Mouse (Mus musculus) ES-Bruce4 (cell line): ENCODE measurements around the gene Tmem106a. TPM values are rescaled to one million over a fixed set of nuclear protein-coding genes. Genes with fewer than 3 reads are reported as not detected.

Experiments
- H3K27ac ChIP-seq: 2 replicates; pipeline ENCODE4 v1.5.1; 2012; ENCODE audit warnings: low read length, inconsistent platforms; ENCODE audit not compliant: insufficient read depth
- H3K27me3 ChIP-seq: 2 replicates; pipeline ENCODE4 v1.6.1; 2012; ENCODE audit warnings: mild to moderate bottlenecking, low read length, inconsistent platforms; ENCODE audit not compliant: control insufficient read depth, poor library complexity, insufficient read depth, severe bottlenecking
- H3K36me3 ChIP-seq: 2 replicates; pipeline ENCODE4 v1.6.1; 2012; ENCODE audit warnings: inconsistent platforms, mild to moderate bottlenecking, low read length, moderate library complexity; ENCODE audit not compliant: control insufficient read depth, poor library complexity, insufficient read depth, severe bottlenecking
- H3K4me1 ChIP-seq: one replicate; pipeline ENCODE4 v1.8.1; 2011; ENCODE audit warnings: low read length; ENCODE audit not compliant: control insufficient read depth, insufficient read depth
- H3K4me3 ChIP-seq: 2 replicates; pipeline ENCODE4 v1.5.1; 2011; ENCODE audit warnings: low read depth, mild to moderate bottlenecking, low read length
- H3K9ac ChIP-seq: 2 replicates; pipeline ENCODE4 v1.6.1; 2012; ENCODE audit warnings: low read depth, mild to moderate bottlenecking, inconsistent platforms; ENCODE audit not compliant: poor library complexity, severe bottlenecking
- H3K9me3 ChIP-seq: replicated peaks from 2 replicates; pipeline ENCODE4 v1.6.1; 2012; ENCODE audit warnings: mild to moderate bottlenecking, low read length, inconsistent platforms; ENCODE audit not compliant: control insufficient read depth, poor library complexity, insufficient read depth, severe bottlenecking
- CTCF ChIP-seq: IDR thresholded peaks from one replicate; pipeline ENCODE4 v1.8.1; 2011; ENCODE audit warnings: low read depth, low read length
- EP300 ChIP-seq: IDR thresholded peaks from 2 replicates; pipeline ENCODE4 v1.6.1; 2011; ENCODE audit warnings: low read depth, low read length; ENCODE audit not compliant: insufficient read depth
- POLR2A ChIP-seq: IDR thresholded peaks from one replicate; pipeline ENCODE4 v1.8.1; 2011; ENCODE audit warnings: low read length; ENCODE audit not compliant: insufficient read depth
- polyA plus RNA-seq: library from polyadenylated mRNA; stranded (reverse); fragments of >200 nt; gene quantifications from 2 replicates; pipeline ENCODE4 v1.2.4, GENCODE M21; 2011; ENCODE audit warnings: low read depth; ENCODE audit not compliant: missing spikeins, insufficient read depth, insufficient read length

Gene Tmem106a
- polyA plus RNA-seq, 1 experiment = 5.8 TPM

- TF ChIP-seq POLR2A (no peak), EP300 (no peak), CTCF (no peak)
- no peak overlapping the region for H3K9ac ChIP-seq
- H3K27me3 ChIP-seq = no peaks in the 10 kb centered on the region
- peaks cover 3% of the 10 kb centered on the region for H3K4me1 ChIP-seq
- H3K27ac ChIP-seq = 0 out of 2 replicates have a peak overlapping the region, but pooled peaks have one; percentile 21
- H3K9me3 ChIP-seq = no peaks in the 10 kb centered on the region
- H3K4me3 ChIP-seq = no peak overlapping the region
- H3K36me3 ChIP-seq = no peaks in the 10 kb centered on the region
Observed at GRCm38 (mm10) chr11:101588868-101589267, 6.8 kb downstream of the Tmem106a start.

GRCm38 (mm10) chr11:101589444-101589843 is 7.4 kb downstream of the Tmem106a start:
- H3K27me3 ChIP-seq = no peaks in the 10 kb centered on the region
- H3K9me3 ChIP-seq = no peaks in the 10 kb centered on the region
- TF ChIP-seq EP300 (no peak), CTCF (peak; percentile 72), POLR2A (no peak)
- H3K36me3 ChIP-seq = no peaks in the 10 kb centered on the region
- peaks cover 3% of the 10 kb centered on the region for H3K4me1 ChIP-seq
- peak overlapping the region; percentile 1; the same call in 1 of the 2 replicates for H3K9ac ChIP-seq
- H3K27ac ChIP-seq = peak overlapping the region; percentile 21
- H3K4me3 ChIP-seq = no peak overlapping the region

GRCm38 (mm10) chr11:101589989-101590624 is 8.1 kb downstream of the Tmem106a start:
- H3K27ac ChIP-seq = peak overlapping the region; percentile 27
- no peaks in the 10 kb centered on the region for H3K27me3 ChIP-seq
- peak overlapping the region; percentile 1; the same call in 1 of the 2 replicates for H3K9ac ChIP-seq

GRCm38 (mm10) chr11:101599156-101599555 is 17.1 kb downstream of the Tmem106a start, which contains the start of gene Gm11634:
Gene Gm11634, minus strand, starts transcription at chr11:101599256.
- no peak for TF ChIP-seq CTCF
- no peak for TF ChIP-seq EP300
- no peak for TF ChIP-seq POLR2A
- Histone ChIP-seq H3K36me3 (no peaks in the 10 kb centered on the region), H3K27ac (no peak within 1 kb of the TSS)

More at GRCm38 (mm10) chr11:101589989-101590624, 8.1 kb downstream of the Tmem106a start:
- H3K4me3 ChIP-seq = peak overlapping the region; percentile 21
- H3K9me3 ChIP-seq = no peaks in the 10 kb centered on the region
- peaks cover 3% of the 10 kb centered on the region for H3K4me1 ChIP-seq
- H3K36me3 ChIP-seq = no peaks in the 10 kb centered on the region
- TF ChIP-seq CTCF (no peak), POLR2A (no peak), EP300 (peak; percentile 66; the same call in 1 of the 2 replicates)

GRCm38 (mm10) chr11:101602491-101602890 is 20.4 kb downstream of the Tmem106a start:
- no peak overlapping the region for H3K27ac ChIP-seq
- no peak overlapping the region for H3K4me3 ChIP-seq
- H3K27me3 ChIP-seq = no peaks in the 10 kb centered on the region
- H3K9me3 ChIP-seq = no peaks in the 10 kb centered on the region
- no peak overlapping the region for H3K9ac ChIP-seq
- no peaks in the 10 kb centered on the region for H3K36me3 ChIP-seq
- TF ChIP-seq CTCF (no peak), POLR2A (no peak), EP300 (no peak)
- no peaks in the 10 kb centered on the region for H3K4me1 ChIP-seq

More at GRCm38 (mm10) chr11:101599156-101599555, 17.1 kb downstream of the Tmem106a start, which contains the start of gene Gm11634:
- H3K9ac ChIP-seq = peak within 1 kb of the TSS; percentile 61; the same call in 1 of the 2 replicates
- no peaks in the 10 kb centered on the region for H3K9me3 ChIP-seq
- H3K4me1 ChIP-seq = no peaks in the 10 kb centered on the region
- H3K27me3 ChIP-seq = no peaks in the 10 kb centered on the region
- H3K4me3 ChIP-seq = no peak within 1 kb of the TSS

GRCm38 (mm10) chr11:101604116-101604515 is 22.1 kb downstream of the Tmem106a start:
- no peak for TF ChIP-seq POLR2A
- TF ChIP-seq CTCF = no peak
- no peak for TF ChIP-seq EP300
- peak overlapping the region; percentile 37; the same call in 1 of the 2 replicates for H3K9ac ChIP-seq
- no peak overlapping the region for H3K4me3 ChIP-seq
- peak overlapping the region; percentile 41; the same call in 1 of the 2 replicates for H3K27ac ChIP-seq
- no peaks in the 10 kb centered on the region for H3K4me1 ChIP-seq
- H3K36me3 ChIP-seq = no peaks in the 10 kb centered on the region
- H3K27me3 ChIP-seq = no peaks in the 10 kb centered on the region
- H3K9me3 ChIP-seq = no peaks in the 10 kb centered on the region
